Mouse (Mus musculus): ENCODE results near the gene Sumo1. TPM values are rescaled to one million over a fixed set of nuclear protein-coding genes. Genes with fewer than 3 reads are reported as not detected.
"Not testable (repeated sequence)": the region's sequence is repeated elsewhere in the genome, so short reads cannot be mapped to it uniquely, and the experiment has no call there.

Sumo1 gene
- polyA plus RNA-seq, 1 experiment from 2014 or later, result 307 TPM

DNA sequence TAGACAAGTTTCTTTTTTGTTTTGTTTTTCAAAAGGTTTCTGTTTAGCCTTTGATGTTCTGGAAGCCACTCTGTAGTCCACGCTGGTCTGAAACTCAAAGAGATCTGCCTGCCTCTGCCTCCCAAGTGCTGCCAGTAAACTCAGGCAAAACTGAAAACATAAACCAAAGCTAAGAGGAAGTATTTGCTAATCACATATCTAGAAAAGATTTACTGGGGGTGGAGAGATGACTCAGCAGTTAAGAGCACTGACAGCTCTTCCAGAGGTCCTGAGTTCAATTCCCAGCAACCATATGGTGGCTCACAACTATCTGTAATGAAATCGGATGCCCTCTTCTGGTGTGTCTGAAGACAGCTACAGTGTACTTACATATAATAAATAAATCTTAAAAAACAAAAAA lies 24.1 kb downstream of the Sumo1 start:
- WGBS, result 95% methylated on average over 2 of the region's 2 CpGs
- peaks cover 14% of the 10 kb centered on the region for H3K36me3 ChIP-seq (ENCODE audit: control insufficient read depth, insufficient read depth, low read length)
- not testable (repeated sequence) for H3K4me2 ChIP-seq (ENCODE audit: low read length); ATAC-seq; H3K4me3 ChIP-seq (ENCODE audit: low read length); H3K27me3 ChIP-seq (replicated peaks; ENCODE audit: control insufficient read depth, insufficient read depth, low read length); H3K27ac ChIP-seq (ENCODE audit: low read depth, low read length); H3K9ac ChIP-seq (ENCODE audit: low read depth, low read length); H3K9me3 ChIP-seq (ENCODE audit: control insufficient read depth, low read length); H3K4me1 ChIP-seq (ENCODE audit: control insufficient read depth, insufficient read depth, low read depth, low read length)

DNA sequence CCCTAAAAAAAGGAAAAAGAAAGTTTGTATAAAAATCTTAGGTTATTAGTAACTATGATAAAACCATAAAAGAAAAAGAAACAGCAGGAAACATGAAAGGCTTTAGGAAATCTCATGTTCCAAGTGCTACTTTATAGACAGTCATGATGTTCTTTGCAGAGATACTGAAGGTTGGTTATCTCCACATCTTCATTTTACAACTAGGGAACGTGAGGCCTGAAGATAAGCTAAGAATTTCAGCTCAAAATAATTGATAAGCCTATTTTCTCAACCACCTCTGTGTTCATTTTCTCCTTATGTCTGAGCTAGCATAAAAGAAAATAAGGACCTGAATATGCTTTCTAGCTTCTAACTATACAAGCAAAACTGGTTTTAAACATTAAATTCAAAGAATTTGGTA lies 28.1 kb downstream of the Sumo1 start:
- 89% methylated on average over 1 of the region's 1 CpGs for WGBS
- H3K9ac ChIP-seq (ENCODE audit: low read depth, low read length), result no peak overlapping the region
- H3K27me3 ChIP-seq (replicated peaks; ENCODE audit: control insufficient read depth, insufficient read depth, low read length), result no peaks in the 10 kb centered on the region
- no peak overlapping the region for H3K4me3 ChIP-seq (ENCODE audit: low read length)
- ATAC-seq, result no peak
- H3K27ac ChIP-seq (ENCODE audit: low read depth, low read length), result no peak overlapping the region
- H3K4me1 ChIP-seq (ENCODE audit: control insufficient read depth, insufficient read depth, low read depth, low read length), result no peaks in the 10 kb centered on the region
- no peak overlapping the region for H3K4me2 ChIP-seq (ENCODE audit: low read length)
- peaks cover 16% of the 10 kb centered on the region for H3K36me3 ChIP-seq (ENCODE audit: control insufficient read depth, insufficient read depth, low read length)
- no peaks in the 10 kb centered on the region for H3K9me3 ChIP-seq (ENCODE audit: control insufficient read depth, low read length)

- no peak for ATAC-seq
- H3K9me3 ChIP-seq (ENCODE audit: control insufficient read depth, low read length), result no peaks in the 10 kb centered on the region
- H3K27me3 ChIP-seq (replicated peaks; ENCODE audit: control insufficient read depth, insufficient read depth, low read length), result no peaks in the 10 kb centered on the region
- no peak overlapping the region for H3K4me2 ChIP-seq (ENCODE audit: low read length)
- no peaks in the 10 kb centered on the region for H3K4me1 ChIP-seq (ENCODE audit: control insufficient read depth, insufficient read depth, low read depth, low read length)
- H3K36me3 ChIP-seq (ENCODE audit: control insufficient read depth, insufficient read depth, low read length), result peaks cover 7% of the 10 kb centered on the region; the same call in 1 of the 2 replicates
- no peak overlapping the region for H3K9ac ChIP-seq (ENCODE audit: low read depth, low read length)
- no peak overlapping the region for H3K27ac ChIP-seq (ENCODE audit: low read depth, low read length)
- WGBS, result 88% methylated on average over 3 of the region's 3 CpGs
- H3K4me3 ChIP-seq (ENCODE audit: low read length), result no peak overlapping the region
Measured at GRCm38 (mm10) chr1:59638371-59638770, 32.3 kb downstream of the Sumo1 start.

GRCm38 (mm10) chr1:59636349-59636748 lies 34.3 kb downstream of the Sumo1 start:
- Histone ChIP-seq H3K9ac (ENCODE audit: low read depth, low read length) (no peak overlapping the region), H3K27ac (ENCODE audit: low read depth, low read length) (no peak overlapping the region), H3K4me1 (ENCODE audit: control insufficient read depth, insufficient read depth, low read depth, low read length) (no peaks in the 10 kb centered on the region), H3K9me3 (ENCODE audit: control insufficient read depth, low read length) (no peaks in the 10 kb centered on the region), H3K4me3 (ENCODE audit: low read length) (no peak overlapping the region), H3K27me3 (replicated peaks; ENCODE audit: control insufficient read depth, insufficient read depth, low read length) (no peaks in the 10 kb centered on the region), H3K4me2 (ENCODE audit: low read length) (no peak overlapping the region), H3K36me3 (ENCODE audit: control insufficient read depth, insufficient read depth, low read length) (peaks cover 2% of the 10 kb centered on the region; the same call in 1 of the 2 replicates)
- 85% methylated on average over 1 of the region's 1 CpGs for WGBS
- no peak for ATAC-seq

DNA sequence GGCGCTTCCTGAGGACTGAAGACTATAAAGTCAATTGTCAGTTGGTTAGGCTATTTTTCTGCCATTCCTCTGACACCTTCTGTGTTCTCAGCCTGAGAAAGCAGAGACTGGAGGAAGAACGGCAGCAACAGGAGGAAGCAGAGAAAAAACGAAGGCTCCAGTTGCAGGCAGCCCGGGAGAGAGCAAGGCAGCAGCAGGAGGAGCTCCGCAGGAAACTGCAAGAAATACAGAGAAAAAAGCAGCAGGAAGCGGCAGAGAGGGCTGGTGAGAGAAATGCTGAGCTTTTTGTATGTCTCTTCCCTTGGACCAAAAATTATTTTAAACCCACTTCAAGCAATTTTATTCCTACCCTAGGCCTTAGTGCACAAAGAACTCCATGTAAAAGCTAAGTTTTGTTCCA lies 37.6 kb downstream of the Sumo1 start:
- H3K4me2 ChIP-seq (ENCODE audit: low read length), result no peak overlapping the region
- H3K36me3 ChIP-seq (ENCODE audit: control insufficient read depth, insufficient read depth, low read length), result no peaks in the 10 kb centered on the region
- no peak overlapping the region for H3K9ac ChIP-seq (ENCODE audit: low read depth, low read length)
- H3K27ac ChIP-seq (ENCODE audit: low read depth, low read length), result no peak overlapping the region
- ATAC-seq, result no peak
- H3K9me3 ChIP-seq (ENCODE audit: control insufficient read depth, low read length), result no peaks in the 10 kb centered on the region
- H3K4me1 ChIP-seq (ENCODE audit: control insufficient read depth, insufficient read depth, low read depth, low read length), result no peaks in the 10 kb centered on the region
- WGBS, result 30% methylated on average over 6 of the region's 6 CpGs
- no peaks in the 10 kb centered on the region for H3K27me3 ChIP-seq (replicated peaks; ENCODE audit: control insufficient read depth, insufficient read depth, low read length)
- H3K4me3 ChIP-seq (ENCODE audit: low read length), result no peak overlapping the region

DNA sequence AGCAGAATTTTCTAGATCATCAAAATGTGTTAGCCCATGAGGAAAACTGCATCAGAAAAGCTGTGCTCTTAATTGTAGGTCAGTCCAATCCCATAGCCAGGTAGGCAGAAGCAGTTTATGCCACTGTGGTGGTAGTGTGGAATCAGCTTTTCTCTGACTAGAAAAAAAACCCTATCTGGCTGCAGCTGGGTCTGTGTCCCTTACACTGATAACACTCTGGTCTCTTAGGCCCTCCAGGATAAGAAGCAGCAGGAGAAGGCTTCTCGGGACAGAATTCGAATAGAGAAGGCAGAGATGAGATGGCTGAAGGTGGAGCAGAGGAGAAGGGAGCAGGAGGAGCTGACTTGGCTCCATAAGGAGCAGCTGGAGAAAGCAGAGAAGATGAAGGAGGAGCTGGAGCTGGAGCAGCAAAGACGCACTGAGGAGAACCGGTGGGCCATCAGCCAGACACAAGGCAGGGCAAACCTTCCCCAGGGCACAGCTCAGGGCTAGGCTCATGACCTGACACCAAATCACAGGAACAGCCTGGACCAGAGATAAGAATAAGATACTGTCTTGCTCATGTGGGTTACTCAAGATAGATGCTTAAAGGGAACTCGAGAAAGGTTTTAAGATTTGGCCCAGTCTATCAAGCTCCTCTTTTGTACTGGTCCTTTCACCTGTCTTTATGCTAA lies 38.5 kb downstream of the Sumo1 start:
- Histone ChIP-seq H3K4me3 (ENCODE audit: low read length) (no peak overlapping the region), H3K9me3 (ENCODE audit: control insufficient read depth, low read length) (no peaks in the 10 kb centered on the region), H3K4me1 (ENCODE audit: control insufficient read depth, insufficient read depth, low read depth, low read length) (no peaks in the 10 kb centered on the region), H3K9ac (ENCODE audit: low read depth, low read length) (no peak overlapping the region), H3K36me3 (ENCODE audit: control insufficient read depth, insufficient read depth, low read length) (no peaks in the 10 kb centered on the region), H3K4me2 (ENCODE audit: low read length) (no peak overlapping the region), H3K27me3 (replicated peaks; ENCODE audit: control insufficient read depth, insufficient read depth, low read length) (no peaks in the 10 kb centered on the region), H3K27ac (ENCODE audit: low read depth, low read length) (no peak overlapping the region)
- no peak for ATAC-seq
- 83% methylated on average over 5 of the region's 5 CpGs for WGBS

DNA sequence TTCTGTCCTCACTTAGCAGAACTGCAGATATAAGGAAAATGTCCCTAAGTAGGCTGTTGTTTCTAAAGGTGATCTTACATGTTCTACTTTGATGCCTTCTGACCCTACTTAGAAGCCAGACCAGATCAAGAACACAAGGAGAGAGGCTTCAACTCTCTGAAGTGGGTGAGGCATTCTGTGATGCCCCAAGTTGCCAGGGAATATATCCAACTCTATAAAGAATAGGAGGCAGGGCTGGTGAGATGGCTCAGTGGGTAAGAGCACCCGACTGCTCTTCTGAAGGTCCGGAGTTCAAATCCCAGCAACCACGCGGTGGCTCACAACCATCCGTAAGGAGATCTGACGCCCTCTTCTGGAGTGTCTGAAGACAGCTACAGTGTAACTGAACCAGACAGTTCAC lies 40.3 kb downstream of the Sumo1 start:
- H3K9ac ChIP-seq (ENCODE audit: low read depth, low read length); H3K4me1 ChIP-seq (ENCODE audit: control insufficient read depth, insufficient read depth, low read depth, low read length); H3K9me3 ChIP-seq (ENCODE audit: control insufficient read depth, low read length); H3K4me2 ChIP-seq (ENCODE audit: low read length); H3K36me3 ChIP-seq (ENCODE audit: control insufficient read depth, insufficient read depth, low read length); H3K27me3 ChIP-seq (replicated peaks; ENCODE audit: control insufficient read depth, insufficient read depth, low read length); ATAC-seq; H3K27ac ChIP-seq (ENCODE audit: low read depth, low read length); H3K4me3 ChIP-seq (ENCODE audit: low read length): not testable (repeated sequence)
- 78% methylated on average over 6 of the region's 6 CpGs for WGBS

GRCm38 (mm10) chr1:59629194-59629593 lies 41.4 kb downstream of the Sumo1 start:
- H3K9me3 ChIP-seq (ENCODE audit: control insufficient read depth, low read length), result no peaks in the 10 kb centered on the region
- H3K27me3 ChIP-seq (replicated peaks; ENCODE audit: control insufficient read depth, insufficient read depth, low read length), result no peaks in the 10 kb centered on the region
- H3K4me3 ChIP-seq (ENCODE audit: low read length), result no peak overlapping the region
- ATAC-seq, result no peak
- H3K4me1 ChIP-seq (ENCODE audit: control insufficient read depth, insufficient read depth, low read depth, low read length), result no peaks in the 10 kb centered on the region
- H3K36me3 ChIP-seq (ENCODE audit: control insufficient read depth, insufficient read depth, low read length), result no peaks in the 10 kb centered on the region
- no peak overlapping the region for H3K27ac ChIP-seq (ENCODE audit: low read depth, low read length)
- WGBS, result 62% methylated on average over 6 of the region's 6 CpGs
- H3K9ac ChIP-seq (ENCODE audit: low read depth, low read length), result no peak overlapping the region
- no peak overlapping the region for H3K4me2 ChIP-seq (ENCODE audit: low read length)

GRCm38 (mm10) chr1:59625410-59625809 lies 45.2 kb downstream of the Sumo1 start:
- 74% methylated on average over 5 of the region's 5 CpGs for WGBS
- no peak for ATAC-seq
- H3K9ac ChIP-seq (ENCODE audit: low read depth, low read length), result no peak overlapping the region
- H3K4me1 ChIP-seq (ENCODE audit: control insufficient read depth, insufficient read depth, low read depth, low read length), result no peaks in the 10 kb centered on the region
- no peak overlapping the region for H3K27ac ChIP-seq (ENCODE audit: low read depth, low read length)
- H3K9me3 ChIP-seq (ENCODE audit: control insufficient read depth, low read length), result no peaks in the 10 kb centered on the region
- H3K4me3 ChIP-seq (ENCODE audit: low read length), result no peak overlapping the region
- H3K4me2 ChIP-seq (ENCODE audit: low read length), result no peak overlapping the region
- no peaks in the 10 kb centered on the region for H3K27me3 ChIP-seq (replicated peaks; ENCODE audit: control insufficient read depth, insufficient read depth, low read length)
- no peaks in the 10 kb centered on the region for H3K36me3 ChIP-seq (ENCODE audit: control insufficient read depth, insufficient read depth, low read length)
